Mouse (Mus musculus) erythroblast, adult 5-6 weeks (primary cell): Measurements from ENCODE around the gene Ropn1l. TPM values are rescaled to one million over a fixed set of nuclear protein-coding genes. Genes with fewer than 3 reads are reported as not detected.

ENCODE experiments used
- ATAC-seq: replicated peaks from 2 replicates; pipeline ENCODE4 v1.8.0; 2016; ENCODE audit warnings: moderate number of reproducible peaks, mild to moderate bottlenecking, moderate TSS enrichment, inconsistent platforms; ENCODE audit not compliant: poor library complexity, low FRiP score, severe bottlenecking
- total RNA-seq, 2 experiments: library from RNA; stranded (forward) in 1 of 2; stranded (reverse) in 1 of 2; fragments of 150-400 nt in 1 of 2; fragments of 200-764, 138-1000 nt in 1 of 2; gene quantifications; 2 replicates each; pipeline versions ENCODE4 v1.2.3 to v1.2.4; 2015 to 2017; ENCODE audit warnings: low replicate concordance in 2 of 2

Ropn1l gene
- total RNA-seq, 2 experiments from 2014 or later: not detected

- no peak for ATAC-seq
Observed at GRCm38 (mm10) chr15:31414179-31414898, 39.2 kb downstream of the Ropn1l start.

GRCm38 (mm10) chr15:31413662-31414061 lies 39.9 kb downstream of the Ropn1l start:
- no peak for ATAC-seq

DNA sequence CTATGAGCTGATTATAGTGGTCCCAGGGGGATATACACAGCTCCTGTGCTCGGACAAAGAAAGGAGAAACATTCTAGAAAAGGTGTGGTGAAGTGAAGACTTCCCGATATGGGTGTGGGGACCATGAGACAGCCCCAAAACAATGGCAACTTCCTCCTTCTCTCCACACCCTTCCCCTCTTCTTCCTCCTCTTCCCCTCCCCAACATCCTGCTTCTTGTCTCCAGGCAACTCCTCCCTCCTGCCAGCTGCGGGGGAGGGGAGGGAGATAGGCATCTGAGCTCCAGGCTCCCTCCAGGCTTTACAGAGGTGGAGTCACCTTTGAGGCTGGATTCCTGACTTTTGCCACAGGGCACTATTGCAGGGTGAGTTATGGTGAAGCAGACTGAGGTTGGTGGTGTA lies 40.6 kb downstream of the Ropn1l start:
- ATAC-seq: no peak

DNA sequence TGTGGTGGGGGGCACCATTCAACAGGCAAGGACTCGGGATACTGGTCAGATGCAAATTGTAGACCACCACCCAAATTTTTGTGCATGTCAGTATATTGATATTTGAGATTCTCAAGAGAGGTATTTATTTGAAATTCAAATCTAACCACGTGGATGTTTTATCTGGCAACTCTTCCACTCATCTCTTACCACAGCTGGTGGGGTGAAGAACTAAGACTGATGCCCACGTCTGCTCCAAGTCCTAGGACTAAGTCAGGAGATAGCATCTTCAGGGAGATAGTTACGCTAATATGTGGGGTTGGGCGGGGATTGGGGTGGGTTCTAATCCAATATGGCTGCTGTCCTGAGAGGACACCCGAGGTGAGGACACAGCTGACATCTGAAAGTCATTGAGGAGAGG lies 41.1 kb downstream of the Ropn1l start:
- ATAC-seq: no peak

DNA sequence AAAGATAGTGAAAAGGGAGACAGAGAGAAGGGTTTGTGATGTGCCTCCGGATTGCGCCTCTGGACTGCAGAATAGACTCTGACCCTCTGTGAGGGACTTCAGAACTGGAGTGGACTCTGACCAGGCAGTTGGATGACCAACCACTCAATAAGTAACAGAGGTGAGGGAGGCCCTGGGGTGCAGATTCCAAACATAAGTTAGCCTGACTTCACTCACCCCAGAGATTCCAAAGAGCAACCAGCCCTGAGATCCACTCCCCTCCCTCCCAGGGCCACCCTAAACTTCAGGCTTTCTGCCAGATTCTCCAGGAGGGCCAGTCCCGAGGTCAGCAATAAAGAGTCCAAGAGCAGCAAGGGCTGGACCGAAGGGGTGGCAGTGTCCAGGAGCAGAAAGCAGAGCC lies 46.0 kb downstream of the Ropn1l start:
- no peak for ATAC-seq

- no peak for ATAC-seq
Observed at GRCm38 (mm10) chr15:31406881-31407280, 46.7 kb downstream of the Ropn1l start.

DNA sequence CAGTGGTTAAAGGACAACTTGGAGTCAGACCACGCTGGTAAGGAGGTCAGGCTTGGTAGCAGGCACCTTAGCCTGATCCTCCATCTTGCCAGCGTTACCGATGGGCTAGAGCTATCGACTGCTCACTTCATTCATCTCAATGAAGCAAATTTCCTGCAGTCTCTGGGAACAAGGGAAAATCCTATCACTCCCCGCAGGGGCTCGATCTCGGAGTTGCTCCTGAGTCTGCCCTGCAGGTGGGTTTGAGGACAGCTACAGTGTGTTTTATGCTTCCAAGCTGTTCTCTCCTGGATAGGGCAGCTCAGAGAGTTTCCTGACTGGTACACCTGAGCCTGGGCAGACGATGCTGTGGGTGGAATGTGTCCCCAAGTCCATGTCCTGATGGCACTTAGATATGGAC lies 49.2 kb downstream of the Ropn1l start:
- ATAC-seq: no peak

GRCm38 (mm10) chr15:31402200-31402892 lies 51.2 kb downstream of the Ropn1l start:
- no peak for ATAC-seq

- ATAC-seq: no peak
Observed at GRCm38 (mm10) chr15:31400974-31401373, 52.6 kb downstream of the Ropn1l start.

DNA sequence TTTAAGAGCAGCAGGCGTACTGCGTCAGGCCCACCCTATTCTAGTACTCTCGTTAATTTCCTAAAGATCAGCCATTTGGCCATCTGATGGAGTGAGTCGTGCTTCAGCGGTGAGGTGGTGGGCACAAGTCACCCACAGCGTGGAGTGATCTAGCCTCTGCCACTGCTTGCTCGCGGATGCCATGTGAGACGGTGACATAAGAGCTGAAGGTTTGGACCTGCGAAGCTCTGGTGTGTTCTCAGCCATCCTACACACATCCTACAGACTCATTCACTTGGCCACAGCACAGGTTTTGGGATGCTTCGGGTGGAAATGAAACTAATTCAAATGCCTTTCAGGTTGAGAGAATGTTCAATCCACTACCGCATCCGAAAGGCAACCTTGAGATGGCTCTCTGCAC lies 54.8 kb downstream of the Ropn1l start:
- ATAC-seq: no peak

GRCm38 (mm10) chr15:31397379-31397778 lies 56.2 kb downstream of the Ropn1l start:
- ATAC-seq: no peak

- no peak for ATAC-seq
Observed at GRCm38 (mm10) chr15:31396755-31397154, 56.8 kb downstream of the Ropn1l start.

GRCm38 (mm10) chr15:31395986-31396385 lies 57.6 kb downstream of the Ropn1l start:
- no peak for ATAC-seq

DNA sequence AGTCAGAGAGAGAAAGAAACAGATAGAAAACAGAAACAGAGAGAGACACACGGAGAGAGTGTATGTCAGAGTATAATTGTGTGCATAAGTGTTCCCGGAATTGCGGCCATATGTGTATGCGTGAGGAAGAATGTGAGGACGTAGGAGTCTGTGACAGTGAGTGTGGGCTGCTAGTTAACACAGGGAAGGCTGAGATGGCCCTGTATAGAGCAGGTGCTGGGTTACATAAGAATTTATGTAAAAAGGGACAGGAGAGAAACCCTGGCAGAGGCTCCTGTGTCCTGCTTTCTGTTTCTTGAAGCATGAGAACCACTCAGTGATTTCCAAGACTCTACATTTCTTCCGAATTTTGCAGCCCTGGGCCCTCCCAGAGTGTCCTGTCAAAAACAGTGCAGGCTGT lies 60.1 kb downstream of the Ropn1l start:
- ATAC-seq: no peak

- no peak for ATAC-seq
Observed at GRCm38 (mm10) chr15:31392705-31393104, 60.8 kb downstream of the Ropn1l start.

DNA sequence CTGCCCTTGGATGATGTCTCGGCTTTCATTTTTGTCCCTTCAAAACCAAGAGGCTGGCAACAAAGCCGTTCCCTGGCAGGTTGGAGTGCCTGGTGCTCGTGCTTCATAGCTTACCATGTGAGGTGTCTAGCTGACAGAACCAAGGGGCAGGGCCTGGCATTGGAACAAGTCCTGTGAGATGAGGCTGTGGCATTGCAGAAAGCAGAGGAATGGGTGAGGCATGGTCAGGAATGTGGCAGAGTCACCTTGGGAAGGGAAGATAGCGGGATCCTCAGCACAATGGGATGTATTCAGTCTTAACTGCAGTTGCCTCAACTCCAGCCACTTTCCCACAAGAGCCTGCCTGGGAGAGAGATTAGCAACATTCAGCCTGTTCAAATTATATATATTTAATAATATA lies 61.4 kb downstream of the Ropn1l start:
- ATAC-seq: no peak

Other genes starting within 250 kb of the Ropn1l start
- 24.0 and 34.2 TPM in 2 replicates for gene Dap, start 229.4 kb downstream of the Ropn1l start, total RNA-seq (2015; ENCODE audit: low replicate concordance)
- gene Dap, start 229.4 kb downstream of the Ropn1l start, total RNA-seq (2017; ENCODE audit: low replicate concordance): 11.8 and 15.6 TPM in 2 replicates
- gene Ankrd33b, start 86.0 kb downstream of the Ropn1l start, total RNA-seq (2015; ENCODE audit: low replicate concordance): 0.58 and 1.0 TPM in 2 replicates
- 1.1 and 2.3 TPM in 2 replicates for gene Ankrd33b, start 86.0 kb downstream of the Ropn1l start, total RNA-seq (2017; ENCODE audit: low replicate concordance)
- 32.1 and 35.5 TPM in 2 replicates for gene March6, start 77.3 kb upstream of the Ropn1l start, total RNA-seq (2015; ENCODE audit: low replicate concordance)
- gene March6, start 77.3 kb upstream of the Ropn1l start, total RNA-seq (2017; ENCODE audit: low replicate concordance): 54.5 and 59.6 TPM in 2 replicates
- gene Cmbl, start 111.7 kb upstream of the Ropn1l start, total RNA-seq (2015; ENCODE audit: low replicate concordance): 2.3 TPM in 1 of 2 replicates, not detected in the other
- gene Cmbl, start 111.7 kb upstream of the Ropn1l start, total RNA-seq (2017; ENCODE audit: low replicate concordance): 3.5 and 6.5 TPM in 2 replicates
- gene Cct5, start 148.1 kb upstream of the Ropn1l start, total RNA-seq (2015; ENCODE audit: low replicate concordance): 78.2 and 109 TPM in 2 replicates
- 91.2 and 109 TPM in 2 replicates for gene Cct5, start 148.1 kb upstream of the Ropn1l start, total RNA-seq (2017; ENCODE audit: low replicate concordance)
- gene Fam173b, start 148.1 kb upstream of the Ropn1l start, total RNA-seq (2015; ENCODE audit: low replicate concordance): 5.4 and 6.5 TPM in 2 replicates
- 2.1 and 2.4 TPM in 2 replicates for gene Fam173b, start 148.1 kb upstream of the Ropn1l start, total RNA-seq (2017; ENCODE audit: low replicate concordance)